Mouse (Mus musculus) hindbrain, embryonic 14.5 days (tissue): ENCODE measurements around the gene Uroc1. TPM values are rescaled to one million over a fixed set of nuclear protein-coding genes. Genes with fewer than 3 reads are reported as not detected.

Source experiments
- ATAC-seq: fragments of 200-750 bp; cut with Nextera tagmentation; 2 replicates; pipeline ENCODE4 v1.8.0; 2017; ENCODE audit warnings: moderate number of reproducible peaks, mild to moderate bottlenecking, moderate TSS enrichment, moderate library complexity; ENCODE audit not compliant: low FRiP score
- DNase-seq: peaks from one replicate; pipeline ENCODE4 v3.0.0-alpha.2; 2015; ENCODE audit warnings: low spot score
- H3K27ac ChIP-seq: fragments of 300-500 bp; sonication (generic); 2 replicates; pipeline ENCODE4 v1.5.1; 2014; ENCODE audit warnings: mild to moderate bottlenecking, moderate library complexity
- H3K27me3 ChIP-seq: fragments of 300-500 bp; sonication (generic); 2 replicates; pipeline ENCODE4 v1.6.1; 2014; ENCODE audit warnings: mild to moderate bottlenecking, low read length, mixed read lengths; ENCODE audit not compliant: control insufficient read depth, insufficient read depth
- H3K36me3 ChIP-seq: fragments of 300-500 bp; sonication (generic); replicated peaks from 2 replicates; pipeline ENCODE4 v1.6.1; 2014; ENCODE audit not compliant: control insufficient read depth, insufficient read depth
- H3K4me1 ChIP-seq: fragments of 300-500 bp; sonication (generic); replicated peaks from 2 replicates; pipeline ENCODE4 v1.6.1; 2014; ENCODE audit warnings: antibody characterized with exemption, low read length, mixed read lengths; ENCODE audit not compliant: control insufficient read depth, insufficient read depth
- H3K4me2 ChIP-seq: fragments of 300-500 bp; sonication (generic); replicated peaks from 2 replicates; pipeline ENCODE4 v1.6.1; 2014; ENCODE audit warnings: mild to moderate bottlenecking, moderate library complexity
- H3K4me3 ChIP-seq: fragments of 300-500 bp; sonication (generic); replicated peaks from 2 replicates; pipeline ENCODE4 v1.5.1; 2014; ENCODE audit warnings: mild to moderate bottlenecking, low read length
- H3K9ac ChIP-seq: fragments of 300-500 bp; sonication (generic); 2 replicates; pipeline ENCODE4 v1.6.1; 2014
- H3K9me3 ChIP-seq: fragments of 300-500 bp; sonication (generic); 2 replicates; pipeline ENCODE4 v1.6.1; 2016; ENCODE audit warnings: low read length; ENCODE audit not compliant: control insufficient read depth
- WGBS: fragments of 180-500 bp; shearing (Covaris S2); extraction: QIAGEN DNeasy Blood & Tissue Kit; methylation state at CpG from one replicate; pipeline ENCODE4 v1.1.7; 2014; 5-methylcytosine and 5-hydroxymethylcytosine counted together
- polyA plus RNA-seq: library from polyadenylated mRNA; unstranded; fragments of >200 nt; fragmentation: Nextera tagmentation; extraction: Ambion mirVana; gene quantifications from 2 replicates; pipeline ENCODE4 v1.2.1, GENCODE M21; 2014

Gene Uroc1
- polyA plus RNA-seq, 1 experiment from 2014 or later, result not detected

DNA sequence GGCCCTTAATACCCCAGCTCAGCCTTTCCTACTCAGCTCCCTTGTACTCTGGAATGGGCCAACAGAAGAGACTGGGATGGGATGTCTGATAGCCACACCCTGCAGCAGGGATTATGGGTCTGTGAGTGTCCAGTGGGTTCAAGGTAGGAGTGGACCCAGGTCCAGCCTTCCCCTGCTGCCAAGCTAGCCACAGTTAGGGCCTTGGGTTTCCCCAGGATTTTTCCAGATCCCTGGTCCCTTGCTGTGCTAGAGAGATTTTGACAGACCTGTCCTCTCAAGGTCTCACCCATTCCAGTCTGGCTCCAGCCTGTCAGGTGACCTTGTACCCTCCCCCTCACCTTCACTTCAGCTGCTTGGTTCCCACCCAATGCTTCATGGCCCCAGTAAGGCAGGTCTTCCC, 75.5 kb downstream of the Uroc1 start:
- DNase-seq (no peak), ATAC-seq (no peak)
- no peak overlapping the region for H3K4me2 ChIP-seq
- no peak overlapping the region for H3K4me3 ChIP-seq
- no peak overlapping the region for H3K9ac ChIP-seq
- H3K4me1 ChIP-seq, result no peaks in the 10 kb centered on the region
- no peaks in the 10 kb centered on the region for H3K9me3 ChIP-seq
- H3K27ac ChIP-seq, result no peak overlapping the region
- H3K36me3 ChIP-seq, result peaks cover 20% of the 10 kb centered on the region; the same call in 1 of the 2 replicates
- no peaks in the 10 kb centered on the region for H3K27me3 ChIP-seq

- Histone ChIP-seq H3K9ac (no peak overlapping the region), H3K4me2 (no peak overlapping the region), H3K27ac (no peak overlapping the region), H3K9me3 (no peaks in the 10 kb centered on the region), H3K36me3 (no peaks in the 10 kb centered on the region), H3K27me3 (no peaks in the 10 kb centered on the region), H3K4me3 (no peak overlapping the region), H3K4me1 (no peaks in the 10 kb centered on the region)
- no peak for DNase-seq
- no peak for ATAC-seq
- WGBS, result 80% methylated on average over 1 of the region's 1 CpGs
Measured at GRCm38 (mm10) chr6:90410972-90411371, 77.9 kb downstream of the Uroc1 start.

- Histone ChIP-seq H3K9me3 (no peaks in the 10 kb centered on the region), H3K4me1 (no peaks in the 10 kb centered on the region), H3K27me3 (no peaks in the 10 kb centered on the region), H3K36me3 (no peaks in the 10 kb centered on the region), H3K27ac (no peak overlapping the region), H3K9ac (no peak overlapping the region), H3K4me2 (no peak overlapping the region), H3K4me3 (no peak overlapping the region)
- ATAC-seq, result no peak
- no peak for DNase-seq
- 83% methylated on average over 7 of the region's 7 CpGs for WGBS
Measured at GRCm38 (mm10) chr6:90411926-90412325, 78.8 kb downstream of the Uroc1 start.

Other genes starting within 250 kb of the Uroc1 start
- gene Vmn1r50, start 231.9 kb upstream of the Uroc1 start, polyA plus RNA-seq, result not detected in 2 replicates
- 0.08 TPM in 2 replicates for gene Vmn1r51, start 210.7 kb upstream of the Uroc1 start, polyA plus RNA-seq
- gene Vmn1r52, start 158.5 kb upstream of the Uroc1 start, polyA plus RNA-seq, result not detected in 2 replicates
- not detected in 2 replicates for gene V1ra8, start 130.5 kb upstream of the Uroc1 start, polyA plus RNA-seq
- not detected in 2 replicates for gene Vmn1r53, start 108.8 kb upstream of the Uroc1 start, polyA plus RNA-seq
- gene Vmn1r54, start 87.0 kb upstream of the Uroc1 start, polyA plus RNA-seq, result not detected in 2 replicates
- not detected in 2 replicates for gene BC048671, start 32.1 kb upstream of the Uroc1 start, polyA plus RNA-seq
- gene Chst13, start 8.1 kb upstream of the Uroc1 start, polyA plus RNA-seq, result not detected in 2 replicates
- gene Zxdc, start 36.2 kb downstream of the Uroc1 start, polyA plus RNA-seq, result 17.1 and 17.7 TPM in 2 replicates
- 5.6 and 5.7 TPM in 2 replicates for gene Cfap100, start 95.5 kb downstream of the Uroc1 start, polyA plus RNA-seq
- gene Klf15, start 129.3 kb downstream of the Uroc1 start, polyA plus RNA-seq, result 15.7 and 16.2 TPM in 2 replicates
- 47.0 and 53.8 TPM in 2 replicates for gene Aldh1l1, start 153.1 kb downstream of the Uroc1 start, polyA plus RNA-seq